In the genomic region with DNA sequence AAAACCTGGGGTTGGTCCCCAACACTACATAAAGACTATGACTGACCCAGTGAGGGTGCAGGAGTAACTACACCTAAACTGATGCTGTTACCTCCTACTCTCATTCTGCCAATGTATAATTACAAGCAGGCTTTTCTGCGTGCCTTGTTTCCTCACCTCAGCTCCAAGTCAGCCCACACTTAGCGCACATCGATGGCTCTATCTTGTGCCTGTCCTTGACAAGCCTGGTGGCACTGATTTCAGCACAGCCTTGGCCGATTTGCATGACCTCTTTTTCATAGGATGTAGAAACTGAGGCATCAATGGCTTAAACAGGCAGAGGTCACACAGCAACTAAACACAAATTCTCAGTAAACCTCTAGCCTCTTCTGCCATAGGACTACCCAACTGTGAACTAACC, we compare ENCODE assay signal across 1 mouse cellular context.
TF ChIP-seq lines count a peak whose summit lies in the region.

No protein-coding gene starts in this region.

TF ChIP-seq in CH12.LX, 34 proteins besides CTCF, POLR2A, EP300 and RAD21 (continued from another document):
- TF ChIP-seq UBTF (IDR thresholded peaks at IDR 0.05; ENCODE audit: low read depth, low read length) (no peak), JUND (conservative IDR thresholded peaks at IDR 0.05; ENCODE audit: low read depth, low read length) (no peak), MAZ (IDR thresholded peaks at IDR 0.05; ENCODE audit: low read depth, low read length) (no peak), ZMIZ1 (IDR thresholded peaks at IDR 0.05; ENCODE audit: low read depth, low read length) (no peak)
